Comparison of ENCODE assay signal across 17 mouse cellular contexts in genomic region chr15:91327023-91327422, GRCm38 (mm10).
DNase-seq lines count a peak whose midpoint lies in the region; TF ChIP-seq lines count a peak whose summit lies in the region.
"Had no signal": no experiment of that assay in that cellular context is flagged by ENCODE, and none has a peak within 500 bp of the region (broad histone marks: within the 10 kb centered on the region; RNA-seq: fewer than 3 reads in every experiment).

No protein-coding gene starts in this region.

- H3K27ac ChIP-seq in cortical plate, adult 2 months (ENCODE audit: insufficient read depth, low read length), result peak overlapping the region; percentile 63; the same call in 1 of the 2 replicates
- H3K27ac ChIP-seq: embryonic facial prominence, embryonic 12.5 days; forebrain, embryonic 15.5 days; gastrocnemius, adult 2 months; hindbrain, embryonic 15.5 days had no signal

- intact Hi-C loops in left cerebral cortex, postnatal 14 days (cut with DNase I), result no loop called here

- no peak for TF ChIP-seq POLR2A in cortical plate, adult 2 months (IDR thresholded peaks at IDR 0.05; ENCODE audit: extremely low read depth, insufficient read depth, low read length)

- H3K4me3 ChIP-seq in cortical plate, adult 2 months (ENCODE audit: insufficient read depth, low read length), result no peak overlapping the region
- H3K4me3 ChIP-seq: embryonic facial prominence, embryonic 12.5 days; forebrain, embryonic 15.5 days; gastrocnemius, adult 2 months; heart, embryonic 12.5 days; hindbrain, embryonic 15.5 days had no signal

- DNase-seq in frontal cortex, adult 2 months (ENCODE audit: extremely low spot score in 1 of 2, low spot score in 1 of 2), result peak; percentile 53 to 70
- DNase-seq in frontal cortex, postnatal 14 days (ENCODE audit: low spot score in 2 of 2), result no peak
- DNase-seq in left cerebral cortex, adult 9 months (ENCODE audit: low spot score in 2 of 2), result peak; percentile 35 to 47
- no peak for DNase-seq in left cerebral cortex, postnatal 14 days (ENCODE audit: low spot score in 2 of 2)
- DNase-seq in telencephalon, adult 2 months (ENCODE audit: low read depth, low spot score), result peak; percentile 76
- no peak for DNase-seq in ovary, postnatal 10 days (ENCODE audit: low spot score)
- DNase-seq: adrenal gland, postnatal 14 days; cerebellum, adult 8-10 months; cerebellum, postnatal 14 days; gastrocnemius, adult 2 months; gastrocnemius, postnatal 25 days; heart, postnatal 36 days had no signal

- no peak for TF ChIP-seq CTCF in cortical plate, adult 2 months (IDR thresholded peaks at IDR 0.05; ENCODE audit: extremely low read depth, insufficient read depth, low read length)

- H3K4me1 ChIP-seq in cortical plate, adult 2 months (ENCODE audit: control insufficient read depth, insufficient read depth, low read length), result peaks cover 5% of the 10 kb centered on the region
- H3K4me1 ChIP-seq: forebrain, embryonic 15.5 days; heart, embryonic 12.5 days; hindbrain, embryonic 15.5 days had no signal

Comparison
In these comparisons a context has a peak if more than half of its experiments do, and no peak if none do; other contexts are left out.
1. DNase-seq: peak in frontal cortex, adult 2 months (2 of 2), left cerebral cortex, adult 9 months (2 of 2) and telencephalon, adult 2 months (single experiment); none in frontal cortex, postnatal 14 days (0 of 2), left cerebral cortex, postnatal 14 days (0 of 2) and ovary, postnatal 10 days (single experiment).